Mouse (Mus musculus) WW6 (cell line): ENCODE results near the gene 2300002M23Rik.

ENCODE experiments used
- DNase-seq: peaks from one replicate; pipeline ENCODE4 v3.0.0-alpha.2; 2013; ENCODE audit warnings: low read depth, low spot score

The 2300002M23Rik gene

GRCm38 (mm10) chr17:35617127-35617526 is 49.9 kb downstream of the 2300002M23Rik start:
- peak; percentile 85 for DNase-seq
